Mouse (Mus musculus): ENCODE results near the gene Podnl1.

The Podnl1 gene

DNA sequence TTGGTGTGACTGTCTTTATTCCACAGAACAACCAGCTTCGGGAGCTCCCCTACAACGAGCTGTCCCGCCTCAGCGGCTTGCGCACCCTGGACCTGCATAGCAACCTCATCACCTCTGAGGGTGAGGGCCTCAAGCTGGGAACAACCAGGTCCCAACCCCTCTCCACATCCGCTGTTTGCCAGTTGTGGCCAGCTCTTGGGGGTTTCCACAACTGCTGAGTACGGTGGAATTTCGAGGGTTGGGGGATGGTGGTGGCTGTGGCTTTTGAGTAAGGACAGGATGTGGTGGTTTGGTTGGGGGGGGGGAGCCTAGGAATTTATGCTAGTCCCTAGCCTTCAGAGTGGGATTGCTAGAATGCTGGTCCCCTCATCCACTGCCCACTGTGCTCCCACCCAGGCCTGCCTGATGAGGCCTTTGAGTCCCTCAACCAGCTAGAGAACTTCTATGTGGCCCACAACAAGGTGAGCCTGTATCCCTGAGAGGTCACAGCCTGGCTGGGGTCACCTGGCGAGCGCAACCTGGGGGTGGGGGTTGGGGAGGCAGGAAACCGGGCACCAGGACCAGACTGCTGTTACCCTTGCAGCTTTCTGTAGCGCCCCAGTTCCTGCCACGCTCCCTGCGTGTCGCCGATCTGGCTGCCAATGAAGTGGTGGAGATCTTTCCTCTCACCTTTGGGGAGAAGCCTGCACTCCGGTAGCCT lies 1.6 kb downstream of the Podnl1 start:
- DNase-seq (ENCODE audit: low spot score in 2 of 2), result no peak

DNA sequence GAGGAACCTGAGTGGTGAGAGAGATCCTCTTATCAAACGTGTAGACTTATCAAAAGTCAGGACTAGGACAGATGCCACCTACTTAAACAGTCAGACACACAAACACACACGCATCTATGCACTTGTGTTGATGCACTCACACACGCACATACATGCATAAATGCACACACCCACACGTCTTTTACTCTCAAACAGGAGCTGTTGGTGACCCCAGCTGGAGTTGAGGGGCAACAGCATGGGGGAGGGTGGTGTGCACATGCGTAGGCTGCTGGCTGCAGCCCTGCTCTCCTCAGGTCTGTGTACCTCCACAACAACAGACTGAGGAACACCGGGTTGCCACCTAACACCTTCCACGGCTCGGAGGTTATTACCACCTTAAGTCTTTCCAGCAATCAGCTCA lies 2.5 kb downstream of the Podnl1 start:
- DNase-seq (ENCODE audit: low spot score in 2 of 2), result no peak

DNA sequence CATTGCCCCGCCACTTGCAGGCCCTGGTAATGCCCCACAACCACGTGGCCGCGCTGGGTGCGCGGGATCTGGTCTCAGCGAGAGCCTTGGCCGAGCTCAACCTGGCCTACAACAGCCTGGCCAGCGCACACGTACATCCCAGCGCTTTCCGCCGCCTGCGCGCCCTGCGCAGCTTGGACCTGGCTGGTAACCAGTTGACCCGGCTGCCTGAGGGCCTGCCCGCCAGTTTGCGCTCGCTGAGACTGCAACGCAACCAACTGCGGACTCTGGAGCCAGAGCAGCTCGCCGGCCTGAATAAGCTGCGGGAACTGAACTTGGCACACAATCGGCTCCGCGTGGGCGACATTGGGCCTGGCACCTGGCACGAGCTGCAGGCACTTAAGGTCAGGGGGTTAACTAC lies 5.0 kb downstream of the Podnl1 start:
- DNase-seq (ENCODE audit: low spot score in 2 of 2), result no peak

DNA sequence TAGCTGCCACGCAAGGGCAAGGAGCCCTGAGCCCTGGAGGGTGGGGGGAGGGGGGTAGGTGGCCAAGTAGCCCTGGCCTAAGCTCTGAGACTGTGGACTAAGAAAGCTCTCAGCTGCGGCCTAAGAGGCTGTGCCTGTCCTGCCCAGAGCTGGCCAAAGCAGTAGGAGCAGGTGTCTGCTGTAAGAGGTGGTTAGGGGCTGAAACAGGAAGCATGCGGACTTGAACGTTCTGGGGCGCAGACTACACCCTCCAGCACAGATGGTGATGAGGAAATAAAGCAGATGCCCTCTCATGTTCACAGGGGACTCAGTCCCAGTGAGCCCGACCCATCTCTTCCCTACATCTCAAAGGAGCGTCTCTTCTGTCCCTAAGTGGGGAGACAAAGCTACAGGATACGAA lies 6.4 kb downstream of the Podnl1 start:
- no peak for DNase-seq (ENCODE audit: low spot score in 2 of 2)

DNA sequence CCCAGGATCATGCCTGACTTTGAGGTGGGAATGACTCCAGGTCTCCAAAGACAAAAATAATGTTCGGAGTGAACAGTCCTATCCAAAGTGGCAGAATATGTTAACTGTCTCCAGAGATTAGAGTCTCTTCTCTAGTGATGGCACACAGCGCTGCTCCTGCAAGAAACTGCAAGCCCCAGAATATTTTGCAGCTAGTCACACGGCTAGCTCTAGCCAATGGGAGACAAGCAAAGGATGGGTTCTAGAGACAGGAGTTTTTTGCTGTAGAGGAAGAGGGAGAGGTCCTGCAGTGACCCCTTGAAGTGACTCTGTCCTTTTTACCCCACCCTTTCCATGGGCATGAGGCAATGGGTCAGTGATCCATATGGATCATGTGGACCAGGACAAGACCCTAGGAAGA lies 12.1 kb downstream of the Podnl1 start:
- no peak for DNase-seq (ENCODE audit: low spot score in 2 of 2)

DNA sequence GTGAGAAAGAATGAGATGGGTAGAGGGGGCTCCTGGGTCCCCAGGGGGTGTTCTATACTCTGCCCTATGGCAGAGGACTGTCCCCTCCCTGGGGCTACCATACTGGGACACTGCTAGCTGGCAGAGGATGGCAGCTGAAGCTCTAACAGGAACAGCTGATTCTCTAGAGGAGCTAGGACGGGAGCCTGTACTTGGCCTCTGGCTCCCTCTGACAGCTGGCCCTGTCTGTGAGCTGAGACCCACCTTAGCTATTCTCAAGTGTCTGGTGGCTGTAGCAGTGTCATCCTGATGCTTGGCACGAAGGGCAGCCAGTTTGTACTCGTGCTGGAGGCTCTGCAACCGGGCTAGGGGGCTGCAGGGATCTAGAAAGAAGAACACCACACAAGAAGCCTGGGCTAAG lies 15.0 kb downstream of the Podnl1 start:
- no peak for DNase-seq (ENCODE audit: low spot score in 2 of 2)

DNA sequence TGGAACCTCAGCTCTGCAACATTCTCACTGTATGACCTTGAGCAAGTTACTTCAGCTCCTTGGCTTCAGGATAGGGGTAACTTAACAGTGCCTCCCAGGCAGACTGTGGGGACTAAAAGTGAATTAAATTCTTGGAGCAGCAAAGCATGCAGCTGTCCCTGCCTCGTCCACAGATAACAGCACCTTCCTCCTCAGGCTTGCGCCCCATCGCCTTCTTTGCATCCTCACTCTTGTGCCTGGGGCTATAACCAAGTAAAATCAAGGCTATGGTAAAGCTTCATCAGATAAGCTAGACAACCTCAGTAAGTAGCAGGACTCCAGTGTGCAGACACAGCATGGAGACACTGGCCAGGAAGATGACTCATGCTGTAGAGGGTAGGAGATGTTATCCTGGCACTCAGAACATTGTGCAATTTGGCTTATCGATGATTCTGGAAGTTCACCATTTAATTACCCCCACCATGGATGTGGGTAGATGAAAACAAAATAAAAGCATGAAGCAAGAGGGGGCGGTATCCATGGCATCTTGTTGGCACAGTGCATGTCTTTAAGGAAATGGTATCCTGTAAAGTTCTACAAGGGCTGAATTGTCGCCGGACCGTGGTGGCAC lies 19.0 kb downstream of the Podnl1 start:
- no peak for DNase-seq (ENCODE audit: low spot score in 2 of 2)

DNA sequence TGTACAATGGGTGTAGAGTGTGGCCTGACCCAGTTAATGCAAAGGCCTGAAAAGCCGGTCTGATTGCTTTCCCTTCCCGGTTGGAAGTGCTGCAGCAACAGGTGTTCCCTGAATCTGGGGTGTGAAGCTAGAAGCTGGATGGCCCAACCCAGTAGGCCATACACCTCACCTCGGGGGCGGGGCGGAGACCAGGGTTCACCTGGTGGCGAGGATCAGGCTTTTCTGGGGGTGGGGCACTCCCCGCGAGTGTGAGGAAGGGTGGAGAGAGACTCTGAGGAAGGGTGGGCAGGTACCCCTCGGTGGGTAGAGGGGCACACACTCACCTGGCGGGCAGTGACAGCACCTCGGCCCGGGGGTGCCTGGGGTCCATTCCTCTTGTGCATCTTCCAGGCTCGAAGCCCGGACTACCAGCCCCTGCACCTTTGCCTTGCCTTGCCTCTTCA lies 21.6 kb downstream of the Podnl1 start:
- DNase-seq (ENCODE audit: low spot score in 2 of 2), result peak; percentile 57 to 58

DNA sequence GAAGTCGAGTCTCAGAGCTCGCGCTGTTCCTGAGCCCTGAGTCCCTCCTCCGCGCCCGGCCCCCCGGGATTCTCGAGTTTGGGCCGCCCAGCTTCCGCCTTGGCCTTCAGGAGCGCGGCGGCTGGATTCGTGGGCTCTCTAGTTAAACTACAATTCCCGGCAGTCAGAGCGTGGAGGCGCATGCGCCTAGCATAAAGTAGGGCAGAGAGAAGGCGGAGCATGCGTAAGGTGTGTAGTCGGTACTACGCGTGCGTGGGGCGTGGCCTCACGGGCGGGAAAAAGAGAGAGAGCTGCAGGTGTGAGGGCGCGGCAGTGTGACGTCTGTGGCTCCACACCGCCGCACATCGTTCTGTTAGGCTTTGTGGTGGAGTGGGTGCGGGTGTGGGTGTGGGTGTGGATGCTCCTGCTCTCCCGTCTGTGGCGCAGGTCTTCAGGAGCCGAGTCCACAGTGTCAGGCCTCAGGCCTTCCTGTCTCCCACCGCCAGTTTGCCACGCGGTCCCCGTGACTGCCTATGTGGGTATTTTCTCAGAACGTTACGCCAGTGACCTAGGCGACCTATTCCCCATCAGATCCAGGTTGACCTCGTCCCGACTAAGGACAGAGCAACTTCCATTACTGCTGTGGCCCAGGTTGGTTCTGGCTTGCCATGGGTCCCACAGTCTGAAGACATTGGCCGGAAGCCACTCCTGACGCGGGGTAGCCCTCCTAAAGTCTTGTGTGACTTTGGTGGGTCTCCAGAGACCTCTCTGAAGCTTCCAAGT lies 22.2 kb downstream of the Podnl1 start, which contains the start of the genes Cc2d1a and 4930432K21Rik:
TSS of gene Cc2d1a (minus strand) at position 168 of the 762 bp plus-strand sequence.
TSS of gene 4930432K21Rik (plus strand) at position 257 of the 762 bp plus-strand sequence.
- DNase-seq (ENCODE audit: low spot score in 2 of 2), result peak; percentile 91 to 95

DNA sequence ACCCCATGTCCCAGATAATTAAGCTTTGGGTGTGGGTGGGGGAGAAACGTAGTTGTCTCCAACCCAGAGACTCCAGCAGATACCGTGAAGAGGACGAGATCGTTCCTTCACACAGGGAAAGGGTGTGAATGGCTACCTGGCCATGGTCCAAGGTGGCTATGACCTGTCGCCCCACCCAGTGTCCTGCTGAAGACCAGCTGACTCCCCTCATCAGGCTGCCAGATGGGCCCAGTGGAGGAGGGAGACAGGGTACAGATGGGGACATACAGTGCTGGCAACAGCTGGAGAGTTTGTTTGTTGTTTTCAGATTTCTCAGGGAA lies 22.7 kb downstream of the Podnl1 start:
- no peak for DNase-seq (ENCODE audit: low spot score in 2 of 2)

DNA sequence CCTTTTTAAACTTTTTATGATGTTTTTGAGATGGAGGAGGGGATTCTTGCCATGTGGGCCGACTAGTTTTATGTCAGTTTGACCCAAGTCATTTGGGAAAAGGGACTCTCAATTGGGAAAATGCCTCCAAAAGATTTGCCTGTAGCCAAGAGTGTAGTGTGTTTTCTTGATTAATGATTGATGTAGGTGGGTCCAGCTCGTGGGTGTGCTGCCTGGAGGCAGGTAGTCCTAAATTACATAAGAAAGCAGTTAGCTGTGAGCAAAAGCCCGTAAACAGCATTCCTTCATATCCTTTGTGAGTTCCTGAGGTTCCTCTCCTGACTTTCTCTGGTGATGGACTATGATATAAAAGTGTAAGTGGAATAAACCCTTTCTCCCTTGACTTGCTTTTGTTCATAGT lies 23.4 kb downstream of the Podnl1 start:
- no peak for DNase-seq (ENCODE audit: low spot score in 2 of 2)

DNA sequence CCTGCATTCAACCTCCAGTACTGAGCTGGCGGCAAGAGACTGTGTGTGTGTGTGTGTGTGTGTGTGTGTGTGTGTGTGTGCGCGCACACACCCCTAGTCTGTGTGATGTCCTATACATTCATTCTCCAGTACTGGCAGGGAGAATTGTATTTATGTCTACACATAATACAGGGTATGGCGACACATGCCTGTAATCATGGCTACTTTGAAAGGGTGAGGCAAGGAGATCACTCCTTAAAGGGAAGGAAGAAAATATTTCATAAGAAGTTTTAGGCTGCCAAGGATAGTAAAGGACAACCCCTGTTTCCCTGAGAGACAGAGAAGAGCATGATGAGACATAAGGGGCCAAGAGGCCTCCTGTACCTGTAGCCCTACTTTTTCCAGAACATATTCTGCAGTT lies 31.8 kb downstream of the Podnl1 start:
- DNase-seq (ENCODE audit: low spot score in 2 of 2), result no peak

DNA sequence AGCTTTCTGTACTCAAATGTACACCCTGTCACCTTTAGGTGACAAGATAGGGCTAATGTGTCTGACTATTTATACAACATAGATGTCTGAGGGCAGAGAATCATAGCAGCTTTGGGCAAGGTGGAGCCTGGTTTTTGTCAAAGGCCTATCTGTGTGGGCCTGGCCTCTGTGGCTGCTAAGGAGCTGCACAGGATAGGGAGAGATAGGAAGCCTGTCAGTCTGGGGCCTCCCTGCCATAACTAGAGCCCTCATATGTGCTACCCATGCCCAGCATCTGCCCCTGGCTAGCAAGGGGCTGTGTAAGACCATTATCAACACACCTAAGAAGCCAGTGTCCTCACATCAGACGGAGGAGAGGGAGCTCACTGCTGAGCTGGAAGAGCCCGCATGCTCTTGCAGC lies 41.9 kb downstream of the Podnl1 start:
- DNase-seq (ENCODE audit: low spot score in 2 of 2), result no peak

DNA sequence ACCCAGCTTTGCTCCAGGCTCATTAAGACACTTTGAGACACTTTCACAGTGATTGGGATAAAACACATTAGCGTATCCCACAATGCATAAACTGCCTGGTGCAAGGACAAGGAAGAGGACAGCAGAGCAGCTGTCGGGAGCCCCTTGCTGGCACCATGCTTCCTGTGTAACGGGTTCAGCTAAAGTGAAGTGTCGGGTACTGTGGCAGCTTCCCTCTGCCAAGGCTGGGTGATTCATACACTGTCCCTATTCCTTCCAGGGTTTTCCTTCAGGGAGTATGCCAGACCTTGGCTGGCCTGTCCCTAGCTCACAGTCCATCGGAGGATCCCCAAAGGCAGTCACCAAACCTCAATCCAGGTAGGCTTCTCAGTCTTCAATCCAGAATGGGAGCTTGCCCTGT lies 44.3 kb downstream of the Podnl1 start:
- no peak for DNase-seq (ENCODE audit: low spot score in 2 of 2)

DNA sequence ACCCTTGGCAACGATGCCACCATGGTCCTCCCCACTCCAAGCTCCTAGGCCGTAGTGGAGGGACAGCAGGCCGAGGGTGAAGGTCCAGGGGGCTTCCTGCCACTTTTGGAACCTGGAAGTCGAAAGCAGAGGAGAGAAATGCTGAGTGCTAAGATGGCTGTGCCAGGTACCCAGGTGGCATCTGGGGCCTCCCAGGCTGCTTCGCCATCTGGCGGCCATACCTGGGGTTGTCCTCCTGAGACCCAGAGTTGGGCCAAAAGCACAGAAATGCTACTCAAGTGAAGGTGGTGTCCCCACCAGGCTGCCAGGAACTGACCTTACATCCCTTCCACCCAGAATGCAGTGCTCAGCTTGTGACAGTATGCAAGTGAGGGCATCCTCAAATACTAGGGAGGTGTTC lies 48.1 kb downstream of the Podnl1 start:
- no peak for DNase-seq (ENCODE audit: low spot score in 2 of 2)

DNA sequence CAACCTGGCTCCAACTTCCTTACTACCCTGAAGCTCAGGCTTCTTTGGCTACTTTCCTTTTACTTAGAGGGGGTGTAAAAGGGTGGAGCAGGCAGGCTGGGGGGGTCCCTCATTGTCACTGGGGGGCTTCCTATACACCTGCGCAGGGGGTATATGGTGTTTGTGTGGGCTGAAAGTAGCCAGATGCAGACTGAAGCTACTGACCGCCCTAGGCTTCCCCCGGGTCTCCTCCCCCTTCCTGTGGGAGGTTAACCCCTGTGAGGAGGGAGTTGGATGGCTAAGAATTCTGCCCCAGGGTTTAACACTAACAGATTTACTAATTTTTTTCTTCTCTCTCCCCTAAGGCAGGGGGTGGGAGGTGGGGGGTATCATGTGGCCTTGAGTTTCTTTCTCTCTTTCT lies 50.8 kb downstream of the Podnl1 start:
- DNase-seq (ENCODE audit: low spot score in 2 of 2), result no peak

DNA sequence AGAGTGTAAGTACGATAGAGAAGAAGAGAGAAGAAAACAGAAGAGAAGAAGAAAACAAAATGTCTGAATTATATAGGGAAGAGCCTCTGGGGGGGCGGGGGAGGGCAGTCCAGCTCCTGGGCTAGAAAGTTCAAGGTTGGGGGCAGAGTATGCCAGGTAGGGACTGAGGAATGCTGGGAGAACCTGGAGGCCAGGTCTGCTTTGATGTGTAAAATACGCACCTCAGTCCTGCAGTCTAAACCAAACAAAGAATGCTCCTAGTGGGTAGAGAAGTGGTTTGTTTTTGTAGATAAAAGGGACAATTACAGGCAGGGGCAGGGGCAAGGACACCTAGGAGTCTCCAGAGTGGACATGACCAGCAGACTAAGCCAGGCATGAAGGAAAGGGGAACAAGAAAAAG lies 51.6 kb downstream of the Podnl1 start:
- no peak for DNase-seq (ENCODE audit: low spot score in 2 of 2)

DNA sequence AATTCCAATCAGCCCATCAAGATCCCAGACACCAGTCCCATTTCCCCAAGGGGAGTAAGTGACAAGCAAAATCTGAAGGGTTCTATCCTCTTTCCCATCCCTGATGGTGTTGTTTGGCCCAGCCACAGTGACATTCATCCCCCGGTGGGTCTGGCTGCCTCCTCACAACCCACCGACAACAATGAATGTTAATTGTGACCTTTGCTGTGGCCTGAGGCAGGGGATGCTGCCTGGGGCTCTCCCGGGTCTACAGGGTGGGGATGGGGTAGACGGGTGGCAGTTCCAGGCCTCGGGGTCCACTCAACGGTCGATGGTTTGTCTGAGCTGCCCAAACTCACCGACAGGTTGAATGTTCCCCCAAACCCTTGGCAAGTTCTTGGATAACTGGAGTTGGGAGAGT lies 52.8 kb downstream of the Podnl1 start:
- no peak for DNase-seq (ENCODE audit: low spot score in 2 of 2)

DNA sequence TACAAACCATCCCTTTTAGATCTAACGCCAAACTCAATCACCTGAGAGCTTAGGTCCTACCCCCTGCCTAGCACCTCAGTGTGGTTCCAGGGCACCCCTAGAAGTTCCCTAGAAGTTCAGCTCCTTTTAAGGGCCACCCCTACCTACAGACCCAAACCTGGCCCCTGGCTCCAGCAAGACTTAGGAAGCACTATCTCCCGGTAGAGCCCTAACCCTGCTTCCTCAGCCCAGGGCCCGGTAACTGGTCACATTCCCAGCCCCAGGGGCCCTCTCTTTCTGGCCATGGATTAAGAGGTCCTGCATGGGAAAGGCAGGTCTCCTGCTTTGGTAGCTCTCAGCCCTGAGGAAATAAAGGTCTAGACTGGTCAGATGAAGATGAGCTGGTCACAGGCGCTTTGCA lies 54.2 kb downstream of the Podnl1 start:
- no peak for DNase-seq (ENCODE audit: low spot score in 2 of 2)

DNA sequence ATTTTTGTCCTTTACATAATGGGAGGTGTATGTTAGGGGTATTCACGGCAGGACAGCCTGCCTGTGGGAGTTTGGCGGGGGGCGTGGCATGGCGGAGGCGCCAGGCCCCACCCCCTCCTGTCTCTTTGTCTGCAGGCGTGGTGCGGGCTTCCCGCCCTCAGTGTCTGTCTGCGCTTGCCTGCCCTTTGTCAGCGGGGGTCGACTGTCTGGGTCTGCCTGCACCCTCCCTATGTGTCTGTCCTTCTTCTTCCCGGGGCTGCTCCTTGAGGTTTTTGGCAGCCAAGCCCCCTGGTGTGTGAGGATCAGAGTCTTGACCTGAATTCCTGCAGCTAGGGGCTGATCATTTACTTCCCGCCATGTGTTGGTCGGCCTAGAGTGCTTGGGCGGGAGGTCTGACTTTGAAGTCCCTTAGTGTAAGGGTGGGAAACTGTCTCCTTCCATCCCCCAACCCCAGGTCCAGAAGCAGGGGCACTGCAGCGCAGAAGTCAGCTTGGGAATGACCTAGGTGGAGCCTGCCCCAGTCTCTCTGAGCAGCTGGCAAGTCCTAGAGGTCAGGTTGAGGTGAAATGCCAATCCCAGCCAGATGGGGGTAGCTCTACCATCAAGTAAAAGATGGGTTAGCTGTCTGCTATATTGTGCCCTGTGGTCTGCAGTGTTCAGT lies 54.9 kb downstream of the Podnl1 start:
- no peak for DNase-seq (ENCODE audit: low spot score in 2 of 2)
